Mouse (Mus musculus): ENCODE results near the gene Adck2.

- TF ChIP-seq CTCF (IDR thresholded peaks at IDR 0.05; ENCODE audit: borderline replicate concordance, insufficient read depth, low read length) (no peak), POLR2A (IDR thresholded peaks at IDR 0.05; ENCODE audit: low read depth, low read length) (no peak)
Observed at GRCm38 (mm10) chr6:39555648-39555945, 18.1 kb upstream of the Adck2 start.

Data from embryonic fibroblast, embryonic 13.5 days (primary cell).